Mouse (Mus musculus): ENCODE results near the gene Crtc1.

DNA sequence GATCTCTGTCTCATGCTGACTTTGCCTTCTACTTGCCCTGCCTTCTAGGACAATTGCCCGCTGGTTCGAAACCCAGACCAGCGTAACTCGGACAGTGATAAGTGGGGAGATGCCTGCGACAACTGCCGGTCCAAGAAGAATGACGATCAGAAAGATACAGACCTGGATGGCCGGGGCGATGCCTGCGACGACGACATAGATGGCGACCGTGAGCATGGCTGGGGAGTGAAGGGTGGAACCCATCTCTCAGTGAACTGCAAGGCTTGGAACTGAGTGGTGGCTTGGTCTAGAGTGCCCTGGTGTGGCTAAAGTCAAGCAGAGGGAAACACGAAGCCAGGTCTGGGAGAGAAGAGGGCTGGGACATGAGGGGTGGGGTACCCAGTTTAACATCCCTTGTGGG is 62.3 kb downstream of the Crtc1 start:
- TF ChIP-seq POLR2A (IDR thresholded peaks at IDR 0.05; ENCODE audit: borderline replicate concordance, extremely low read depth, low read depth, low read length) (no peak), CTCF (IDR thresholded peaks at IDR 0.05; ENCODE audit: insufficient read depth, low read length) (no peak)
